Mouse (Mus musculus): ENCODE data around the gene 4933428G20Rik.

The 4933428G20Rik gene

DNA sequence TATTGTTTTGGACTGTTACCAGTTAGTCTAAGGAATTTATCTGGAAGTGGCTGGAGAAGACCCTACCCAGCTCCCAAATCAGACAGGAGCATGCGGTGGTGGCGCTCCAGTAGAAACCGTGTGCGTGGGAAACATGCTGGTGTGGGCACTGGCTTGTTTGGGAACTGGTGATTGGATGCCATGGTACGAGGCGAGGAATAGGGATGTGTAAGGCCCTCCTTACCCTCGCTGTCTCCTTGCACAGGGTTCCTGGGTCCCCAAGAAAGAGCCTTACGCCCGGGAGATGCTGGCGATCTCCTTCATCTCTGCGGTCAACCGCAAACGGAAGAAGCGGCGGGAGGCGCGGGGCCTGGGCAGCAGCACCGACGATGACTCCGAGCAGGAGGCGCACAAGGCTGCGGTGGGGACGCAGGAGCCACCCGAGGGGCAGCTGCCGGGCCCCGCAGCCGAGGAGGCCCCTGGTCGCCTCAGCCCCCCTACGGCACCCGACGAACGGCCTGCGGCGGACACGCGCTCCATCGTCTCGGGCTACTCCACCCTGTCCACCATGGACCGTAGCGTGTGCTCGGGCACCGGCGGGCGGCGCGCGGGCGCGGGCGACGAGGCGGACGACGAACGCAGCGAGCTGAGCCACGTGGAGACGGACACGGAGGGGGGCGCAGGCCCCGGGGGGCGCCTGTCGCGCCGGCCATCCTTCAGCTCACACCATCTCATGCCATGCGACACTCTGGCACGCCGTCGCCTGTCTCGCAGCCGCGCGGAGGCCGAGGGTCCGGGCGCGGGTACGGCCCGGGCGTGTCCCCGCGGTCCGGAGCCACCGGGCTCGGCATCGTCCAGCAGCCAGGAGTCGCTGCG, at the start of gene 4933428G20Rik:
Gene 4933428G20Rik (minus strand): TSS at position 476 of the 855 bp plus-strand sequence.
- DNase-seq (ENCODE audit: low read depth, low spot score): no peak

GRCm38 (mm10) chr11:97548757-97549156, 48.6 kb upstream of the 4933428G20Rik start:
- DNase-seq (ENCODE audit: low read depth, low spot score): no peak

DNA sequence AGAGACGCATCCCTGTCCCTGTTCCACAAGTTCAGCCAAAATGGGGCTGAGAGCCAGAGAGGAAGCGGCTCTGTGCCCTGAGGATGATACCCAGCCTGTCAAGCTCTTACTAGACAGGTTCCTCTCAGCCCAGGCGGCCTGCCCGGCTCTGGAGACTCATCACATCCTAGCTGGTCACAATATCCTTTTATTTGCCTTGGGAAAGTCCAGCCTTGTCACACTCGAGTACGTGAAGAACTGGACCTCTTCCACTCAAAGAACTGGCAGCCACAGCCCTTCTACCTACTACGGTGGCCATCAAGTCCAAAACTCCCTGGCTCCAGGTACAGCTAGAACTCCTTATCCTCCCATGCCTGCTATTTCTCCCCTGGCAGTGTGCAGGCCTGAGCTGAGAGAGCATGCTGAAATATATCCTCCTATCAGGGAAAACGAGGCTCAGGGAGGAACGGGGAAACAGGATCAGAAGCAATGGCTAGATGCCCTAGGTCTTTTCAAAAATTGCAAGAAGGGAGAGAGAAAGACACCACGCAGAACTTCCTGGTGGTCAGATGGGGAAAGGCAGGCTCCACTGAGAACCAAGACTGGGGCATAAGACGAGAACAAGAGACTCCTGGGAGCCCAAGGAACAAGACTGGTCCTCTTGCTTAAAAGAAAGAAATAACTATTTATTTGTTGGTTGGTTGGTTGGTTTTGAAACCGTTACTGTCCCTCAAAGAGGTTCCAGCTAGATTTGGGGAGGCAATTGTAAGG, 48.0 kb upstream of the 4933428G20Rik start:
- no peak for DNase-seq (ENCODE audit: low read depth, low spot score)

GRCm38 (mm10) chr11:97546804-97547411, 46.8 kb upstream of the 4933428G20Rik start:
- DNase-seq (ENCODE audit: low read depth, low spot score): no peak

GRCm38 (mm10) chr11:97545808-97546560, 45.8 kb upstream of the 4933428G20Rik start:
- no peak for DNase-seq (ENCODE audit: low read depth, low spot score)

- no peak for DNase-seq (ENCODE audit: low read depth, low spot score)
Observed at GRCm38 (mm10) chr11:97543883-97544282, 43.7 kb upstream of the 4933428G20Rik start.

GRCm38 (mm10) chr11:97543181-97543733, 43.1 kb upstream of the 4933428G20Rik start:
- DNase-seq (ENCODE audit: low read depth, low spot score): no peak

- DNase-seq (ENCODE audit: low read depth, low spot score): no peak
Observed at GRCm38 (mm10) chr11:97542171-97543150, 42.3 kb upstream of the 4933428G20Rik start.

DNA sequence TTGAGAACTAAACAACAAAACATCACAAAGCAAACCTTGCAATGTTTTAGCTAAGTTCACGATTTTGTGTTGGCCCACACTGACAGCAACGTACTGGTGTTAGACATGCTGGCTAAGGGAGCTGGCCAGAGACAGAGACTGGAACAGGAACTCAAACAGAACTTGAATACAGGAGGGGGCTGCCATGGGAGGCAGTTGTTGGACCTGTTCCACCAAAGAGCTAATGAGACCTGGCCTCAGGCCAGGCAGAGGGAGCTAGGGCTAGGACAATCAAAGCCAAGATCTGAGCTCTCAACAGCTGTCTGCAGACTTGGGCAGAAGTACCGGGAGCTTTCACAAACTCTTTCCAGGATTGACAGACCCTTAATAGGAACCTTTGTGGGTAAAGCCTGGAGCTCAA, 40.5 kb upstream of the 4933428G20Rik start:
- DNase-seq (ENCODE audit: low read depth, low spot score): no peak

DNA sequence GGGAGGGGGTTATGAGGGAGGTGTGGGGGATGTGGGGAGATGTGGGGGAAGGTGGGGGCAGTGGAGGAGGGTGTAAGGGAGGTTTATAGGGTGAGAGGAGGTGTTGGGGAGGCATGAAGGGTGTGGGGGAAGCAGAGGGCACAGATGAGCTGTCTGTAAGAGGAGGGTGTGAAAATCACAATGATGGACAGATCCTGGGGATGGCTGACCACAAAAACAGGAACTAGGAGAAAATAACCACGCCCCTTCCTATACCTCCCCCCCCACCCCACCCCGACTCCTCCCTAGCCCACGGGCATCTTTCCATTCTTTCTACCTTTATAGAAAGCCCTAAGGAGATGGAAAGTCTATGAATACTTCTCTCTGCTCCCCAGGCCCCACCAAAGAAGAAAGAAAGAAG, 40.0 kb upstream of the 4933428G20Rik start:
- DNase-seq (ENCODE audit: low read depth, low spot score): no peak

DNA sequence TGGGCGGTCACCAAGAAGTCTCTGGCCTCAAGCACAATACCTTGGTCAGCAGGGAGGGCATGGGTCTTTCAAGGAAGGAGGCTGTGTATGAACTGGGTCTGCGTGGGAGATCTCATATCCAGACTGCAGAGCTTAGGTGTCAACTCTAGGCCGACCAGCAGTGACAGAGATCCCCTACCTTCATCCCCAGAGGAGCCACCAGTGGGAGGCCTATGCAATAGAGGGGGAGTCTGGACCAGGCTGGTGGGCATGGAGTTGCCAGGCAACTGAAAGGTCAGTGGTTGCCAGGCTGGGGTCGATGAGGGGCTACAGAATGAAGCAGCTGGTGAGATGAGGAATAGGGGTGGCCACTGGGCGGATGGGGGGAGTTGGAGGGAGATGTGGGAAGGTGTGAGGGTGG, 39.5 kb upstream of the 4933428G20Rik start:
- DNase-seq (ENCODE audit: low read depth, low spot score): no peak

- DNase-seq (ENCODE audit: low read depth, low spot score): no peak
Observed at GRCm38 (mm10) chr11:97537580-97538089, 37.5 kb upstream of the 4933428G20Rik start.

- no peak for DNase-seq (ENCODE audit: low read depth, low spot score)
Observed at GRCm38 (mm10) chr11:97536835-97537579, 36.9 kb upstream of the 4933428G20Rik start.

DNA sequence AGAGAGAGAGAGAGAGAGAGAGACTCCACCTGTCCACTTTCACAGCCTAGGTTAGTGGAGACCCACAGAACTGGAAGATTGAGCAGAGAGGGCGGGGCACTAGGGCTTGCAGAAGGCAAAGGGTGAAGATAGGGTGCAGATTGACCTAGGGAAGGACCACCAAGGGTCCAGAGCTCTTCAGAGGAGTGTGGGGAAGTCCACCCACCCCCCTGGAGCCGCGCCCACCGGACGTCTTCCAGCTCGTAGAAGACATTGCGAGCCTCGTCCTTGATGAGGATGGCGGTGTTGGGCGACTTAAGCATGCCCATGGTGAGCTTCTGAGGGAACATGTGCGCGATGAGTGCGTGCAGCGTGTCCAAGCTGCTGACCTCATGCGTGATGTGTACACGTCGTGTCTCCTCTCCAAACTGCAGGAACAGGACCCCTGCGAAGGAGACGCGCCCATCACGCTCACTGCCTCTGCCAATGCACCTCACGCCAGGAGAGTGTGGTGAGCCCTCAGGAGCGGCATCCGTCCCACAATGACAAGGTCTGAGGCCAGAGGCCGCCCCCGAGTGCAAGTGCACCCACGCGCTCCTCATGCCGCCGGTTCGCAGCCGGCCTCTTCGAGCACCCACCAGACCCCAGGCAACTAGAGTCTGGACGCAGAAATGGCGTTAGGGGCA, 36.1 kb upstream of the 4933428G20Rik start:
- DNase-seq (ENCODE audit: low read depth, low spot score): no peak

DNA sequence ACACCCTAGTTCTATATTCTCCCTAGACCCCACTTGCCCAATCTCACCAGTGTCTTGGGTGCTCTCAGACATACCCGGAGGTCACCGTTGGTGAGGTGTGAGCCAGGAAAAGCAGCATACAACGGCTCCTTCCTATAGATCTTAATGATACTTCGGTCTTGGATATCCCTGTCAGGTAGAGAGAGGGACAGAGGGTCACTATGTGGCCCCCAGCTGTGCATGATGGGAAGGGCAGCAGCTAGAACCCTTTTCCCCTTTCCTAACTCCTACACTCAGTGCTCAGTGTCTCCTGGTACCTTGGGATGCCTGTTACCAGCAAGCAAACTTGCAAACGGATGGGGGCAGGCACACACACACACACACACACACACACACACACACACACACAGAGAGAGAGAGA, 35.5 kb upstream of the 4933428G20Rik start:
- no peak for DNase-seq (ENCODE audit: low read depth, low spot score)

DNA sequence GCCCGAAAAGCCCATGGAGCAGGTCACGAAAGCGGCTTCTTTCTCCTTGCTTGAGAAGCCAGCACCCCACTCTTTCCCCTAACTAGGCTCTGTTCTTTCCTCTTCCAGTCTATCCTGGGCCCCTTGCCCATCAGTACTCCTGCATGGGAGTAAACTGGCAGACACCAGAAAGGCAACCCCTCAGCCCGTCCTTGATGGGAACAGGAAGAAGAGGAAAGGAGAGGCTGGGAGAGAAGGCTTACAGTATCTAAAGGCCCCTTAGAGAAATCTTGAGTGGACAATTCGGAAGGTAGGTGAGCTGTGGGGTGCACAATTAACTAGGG, 35.1 kb upstream of the 4933428G20Rik start:
- DNase-seq (ENCODE audit: low read depth, low spot score): no peak

DNA sequence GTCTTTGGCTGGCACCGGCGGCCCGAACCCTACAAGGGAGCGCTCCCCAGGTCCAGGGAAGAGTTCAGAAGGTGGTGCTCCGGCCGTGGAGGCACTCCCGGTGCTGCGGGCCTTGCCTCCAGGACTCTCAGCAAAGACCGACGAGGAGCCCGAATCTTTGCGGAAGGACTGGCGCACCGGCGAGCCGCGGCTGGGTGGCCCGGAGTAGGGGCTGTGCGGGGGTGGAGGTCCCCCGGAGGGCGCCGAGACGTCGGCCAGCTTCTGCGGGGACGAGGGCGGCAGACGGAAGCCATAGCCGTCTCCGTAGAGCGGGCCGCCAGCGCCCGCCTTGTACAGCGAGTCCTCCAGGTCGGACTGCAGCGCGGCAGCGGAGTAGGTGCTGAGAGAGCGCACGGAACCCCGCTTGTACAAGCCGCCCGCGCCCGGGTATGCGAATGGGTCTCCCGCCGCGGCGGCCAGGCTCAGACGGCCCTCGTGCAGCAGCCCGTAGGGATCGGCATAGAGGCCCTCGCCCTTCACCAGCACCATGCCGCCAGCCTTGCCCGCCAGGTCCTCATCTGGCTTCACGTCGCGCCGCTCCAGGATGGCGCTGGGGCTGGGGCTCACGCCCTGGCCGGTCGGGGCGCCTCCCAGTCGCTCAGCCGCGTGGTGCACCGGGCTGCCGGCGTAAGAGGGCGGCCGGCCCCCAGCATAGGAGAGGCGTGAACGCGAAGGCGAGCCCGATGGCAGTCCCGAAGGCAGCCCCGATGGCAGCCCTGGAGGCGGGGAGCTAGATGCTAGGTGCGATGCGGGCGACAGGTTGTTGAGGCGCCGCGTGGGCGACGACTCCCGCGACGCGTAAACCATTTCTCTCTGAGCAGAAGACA, 34.5 kb upstream of the 4933428G20Rik start:
- DNase-seq (ENCODE audit: low read depth, low spot score): no peak

DNA sequence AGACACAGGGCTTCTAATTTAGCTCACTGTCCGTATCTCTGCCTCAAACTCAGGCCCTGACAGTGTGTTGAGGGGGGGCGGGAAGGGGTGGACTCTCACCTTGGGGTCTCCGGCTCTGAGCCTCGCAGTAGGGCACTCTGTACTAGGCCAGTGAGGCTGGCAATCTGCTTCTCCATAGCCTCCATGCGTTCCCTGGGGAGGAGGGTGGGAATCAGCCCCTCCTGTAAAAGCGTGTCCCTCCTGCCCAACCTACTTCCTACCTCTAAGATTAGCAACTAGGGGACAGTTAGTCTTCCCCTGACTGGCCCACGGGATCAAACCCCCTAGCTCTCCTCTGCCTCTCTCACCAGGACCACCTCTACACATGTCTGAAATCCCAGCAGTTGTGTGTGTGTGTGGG, 33.5 kb upstream of the 4933428G20Rik start:
- no peak for DNase-seq (ENCODE audit: low read depth, low spot score)

Measured in retina, adult 2 months (tissue).